ENCODE assay signal across 11 mouse cellular contexts in the genomic region with DNA sequence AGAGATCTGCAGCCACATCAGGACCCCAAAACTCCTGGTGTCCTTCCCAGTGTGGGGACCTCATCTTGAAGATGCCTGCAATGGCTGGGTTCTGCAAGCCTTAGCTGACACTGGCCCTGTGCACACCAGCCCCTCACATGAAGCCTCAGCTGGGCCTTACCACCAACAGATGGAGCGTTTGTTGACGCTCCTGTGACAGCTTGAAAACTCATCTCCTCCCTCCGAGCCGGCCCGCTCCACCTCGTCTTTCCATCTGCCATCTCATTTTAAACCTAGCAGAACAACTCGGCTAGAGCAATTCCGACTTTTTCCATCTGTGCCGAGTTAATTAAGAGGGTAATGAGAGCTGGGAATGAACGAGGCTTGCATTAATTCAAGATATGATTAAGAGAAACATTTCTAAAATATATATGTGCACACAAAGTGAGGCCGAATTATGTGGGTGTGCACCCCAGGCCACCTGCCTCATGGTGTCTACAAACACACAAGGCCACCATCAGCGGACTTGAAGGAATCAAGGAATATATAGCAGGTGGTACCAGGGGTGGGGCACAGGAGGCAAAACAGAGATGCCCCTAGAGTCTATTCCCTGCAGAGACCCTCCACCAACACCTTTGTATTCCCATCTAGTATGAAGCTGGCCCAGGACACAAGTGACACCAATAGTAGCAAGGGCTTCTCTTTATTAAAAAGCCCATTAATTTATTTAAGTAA.
DNase-seq lines count a peak whose midpoint lies in the region; ATAC-seq and TF ChIP-seq lines count a peak whose summit lies in the region.
"Had no signal": no experiment of that assay in that cellular context is flagged by ENCODE, and none has a peak within 500 bp of the region (broad histone marks: within the 10 kb centered on the region; RNA-seq: fewer than 3 reads in every experiment).

No protein-coding gene starts in this region.

- WGBS in forebrain, embryonic 16.5 days = 69% methylated on average over 12 of the region's 12 CpGs
- 65% methylated on average over 12 of the region's 12 CpGs for WGBS in neural tube, embryonic 15.5 days
- 84% methylated on average over 12 of the region's 12 CpGs for WGBS in kidney, adult 2 months

- no peaks in the 10 kb centered on the region for H3K27me3 ChIP-seq in forebrain, embryonic 16.5 days (replicated peaks; ENCODE audit: control insufficient read depth, insufficient read depth, low read length)
- no peaks in the 10 kb centered on the region for H3K27me3 ChIP-seq in neural tube, embryonic 15.5 days (replicated peaks)
- no peaks in the 10 kb centered on the region for H3K27me3 ChIP-seq in kidney, adult 2 months (replicated peaks; ENCODE audit: control insufficient read depth, insufficient read depth, low read length)
- H3K27me3 ChIP-seq: liver, embryonic 12.5 days; midbrain, embryonic 15.5 days had no signal

- H3K9me3 ChIP-seq in forebrain, embryonic 16.5 days (ENCODE audit: control insufficient read depth, low read length) = no peaks in the 10 kb centered on the region
- no peaks in the 10 kb centered on the region for H3K9me3 ChIP-seq in neural tube, embryonic 15.5 days (replicated peaks)
- H3K9me3 ChIP-seq: liver, embryonic 12.5 days; midbrain, embryonic 15.5 days had no signal

- H3K4me3 ChIP-seq in forebrain, embryonic 16.5 days (replicated peaks; ENCODE audit: low read length) = no peak overlapping the region
- H3K4me3 ChIP-seq in neural tube, embryonic 15.5 days (replicated peaks) = no peak overlapping the region
- no peak overlapping the region for H3K4me3 ChIP-seq in kidney, adult 2 months (ENCODE audit: insufficient read depth, low read depth, low read length)
- H3K4me3 ChIP-seq: liver, embryonic 12.5 days; midbrain, embryonic 15.5 days had no signal

- TF ChIP-seq CTCF in kidney, adult 2 months (conservative IDR thresholded peaks at IDR 0.05; ENCODE audit: insufficient read depth, insufficient read length, low read depth, low read length) = no peak

- peak; percentile 45 to 57 for DNase-seq in cerebellum, adult 18-20 months
- DNase-seq in layer of hippocampus, adult 8-10 months (ENCODE audit: low spot score in 2 of 2) = peak; percentile 87 to 88
- DNase-seq in embryo, embryonic 9.5 days (ENCODE audit: extremely low spot score) = no peak
- DNase-seq in kidney, adult 2 months = no peak
- no peak for DNase-seq in adrenal gland, adult 8-10 months
- no peak for DNase-seq in kidney, postnatal 4 days
- DNase-seq: thymus, postnatal 36 days had no signal

- peak; percentile 94 for ATAC-seq in forebrain, embryonic 16.5 days
- peak; percentile 57 for ATAC-seq in neural tube, embryonic 15.5 days (ENCODE audit: low FRiP score)
- ATAC-seq: liver, embryonic 12.5 days; midbrain, embryonic 15.5 days had no signal

- no peaks in the 10 kb centered on the region for H3K4me1 ChIP-seq in forebrain, embryonic 16.5 days (replicated peaks; ENCODE audit: control insufficient read depth, insufficient read depth, low read length)
- no peaks in the 10 kb centered on the region for H3K4me1 ChIP-seq in neural tube, embryonic 15.5 days
- H3K4me1 ChIP-seq in kidney, adult 2 months (ENCODE audit: control insufficient read depth, insufficient read depth, low read length) = no peaks in the 10 kb centered on the region
- H3K4me1 ChIP-seq: liver, embryonic 12.5 days; midbrain, embryonic 15.5 days had no signal

- H3K9ac ChIP-seq in forebrain, embryonic 16.5 days (replicated peaks; ENCODE audit: low read depth, low read length) = no peak overlapping the region
- H3K9ac ChIP-seq in neural tube, embryonic 15.5 days (replicated peaks) = no peak overlapping the region
- H3K9ac ChIP-seq: liver, embryonic 12.5 days; midbrain, embryonic 15.5 days had no signal

- no peak for TF ChIP-seq POLR2A in kidney, adult 2 months (IDR thresholded peaks at IDR 0.05; ENCODE audit: low read depth, low read length)

- H3K36me3 ChIP-seq in forebrain, embryonic 16.5 days (ENCODE audit: control insufficient read depth, insufficient read depth) = no peaks in the 10 kb centered on the region
- H3K36me3 ChIP-seq in neural tube, embryonic 15.5 days = no peaks in the 10 kb centered on the region
- no peaks in the 10 kb centered on the region for H3K36me3 ChIP-seq in kidney, adult 2 months (ENCODE audit: control insufficient read depth, insufficient read depth, low read length)
- H3K36me3 ChIP-seq: liver, embryonic 12.5 days; midbrain, embryonic 15.5 days had no signal

- H3K27ac ChIP-seq in forebrain, embryonic 16.5 days (ENCODE audit: low read length) = peak overlapping the region; percentile 71
- H3K27ac ChIP-seq in neural tube, embryonic 15.5 days (replicated peaks) = no peak overlapping the region
- H3K27ac ChIP-seq in kidney, adult 2 months (ENCODE audit: insufficient read depth, low read depth, low read length) = no peak overlapping the region
- H3K27ac ChIP-seq: liver, embryonic 12.5 days; midbrain, embryonic 15.5 days had no signal

- H3K4me2 ChIP-seq in forebrain, embryonic 16.5 days (ENCODE audit: low read length) = no peak overlapping the region
- H3K4me2 ChIP-seq in neural tube, embryonic 15.5 days = no peak overlapping the region
- H3K4me2 ChIP-seq: liver, embryonic 12.5 days; midbrain, embryonic 15.5 days had no signal

Comparison
In these comparisons a context has a peak if more than half of its experiments do, and no peak if none do; other contexts are left out.
1. DNase-seq: peak in cerebellum, adult 18-20 months (2 of 2) and layer of hippocampus, adult 8-10 months (2 of 2); none in embryo, embryonic 9.5 days (single experiment), kidney, adult 2 months (single experiment), adrenal gland, adult 8-10 months (single experiment) and kidney, postnatal 4 days (0 of 2).